Mouse (Mus musculus) C2C12 (cell line): Measurements from ENCODE around the gene 2210011C24Rik.

Source experiments
- CEBPB ChIP-seq: IDR thresholded peaks from one replicate; pipeline ENCODE4 v1.6.1; 2011; ENCODE audit warnings: low read depth, mild to moderate bottlenecking, control low read depth, moderate library complexity
- CTCF ChIP-seq: IDR thresholded peaks from one replicate; pipeline ENCODE4 v1.5.1; 2011; ENCODE audit not compliant: control insufficient read depth, insufficient read depth, insufficient read length
- FOSL1 ChIP-seq: IDR thresholded peaks from one replicate; pipeline ENCODE4 v1.8.0; 2011; ENCODE audit warnings: mild to moderate bottlenecking, low read length; ENCODE audit not compliant: poor library complexity, insufficient read depth, severe bottlenecking
- MAX ChIP-seq: IDR thresholded peaks from one replicate; pipeline ENCODE4 v1.6.1; 2011; ENCODE audit warnings: mild to moderate bottlenecking, control low read depth

- TF ChIP-seq CTCF (no peak), CEBPB (no peak), FOSL1 (no peak), MAX (no peak)
Measured at GRCm38 (mm10) chr8:84021096-84021495, 9.1 kb upstream of the 2210011C24Rik start, which contains the start of gene Palm3.
